Mouse (Mus musculus) adrenal gland, adult 2 months (tissue): ENCODE data around the gene Umad1. TPM values are rescaled to one million over a fixed set of nuclear protein-coding genes. Genes with fewer than 3 reads are reported as not detected.

Source experiments
- DNase-seq: peaks from one replicate; pipeline ENCODE4 v3.0.0; 2021
- polyA plus RNA-seq: library from polyadenylated mRNA; depleted of rRNA; stranded (reverse); fragments of >200 nt; gene quantifications from 2 replicates; pipeline ENCODE4 v1.2.3, GENCODE M21; 2012
- total RNA-seq, 2 experiments: library from RNA; stranded (reverse); gene quantifications; 2 replicates each; pipeline ENCODE4 v1.2.3; 2021

The Umad1 gene
- total and polyA plus RNA-seq, 3 experiments, result 7.4 to 18.4 (median 17.2) TPM

GRCm38 (mm10) chr6:8474316-8474715 lies 215.2 kb downstream of the Umad1 start:
- no peak for DNase-seq

- no peak for DNase-seq
Observed at GRCm38 (mm10) chr6:8474820-8475219, 215.7 kb downstream of the Umad1 start.

GRCm38 (mm10) chr6:8479176-8479575 lies 220.1 kb downstream of the Umad1 start:
- no peak for DNase-seq

- DNase-seq, result no peak
Observed at GRCm38 (mm10) chr6:8484437-8485275, 225.6 kb downstream of the Umad1 start.

- no peak for DNase-seq
Observed at GRCm38 (mm10) chr6:8485414-8486175, 226.5 kb downstream of the Umad1 start.

- no peak for DNase-seq
Observed at GRCm38 (mm10) chr6:8486391-8487043, 227.4 kb downstream of the Umad1 start.

- DNase-seq, result no peak
Observed at GRCm38 (mm10) chr6:8487044-8487853, 228.2 kb downstream of the Umad1 start.

- DNase-seq, result no peak
Observed at GRCm38 (mm10) chr6:8488249-8488648, 229.2 kb downstream of the Umad1 start.

- DNase-seq, result no peak
Observed at GRCm38 (mm10) chr6:8489266-8489665, 230.2 kb downstream of the Umad1 start.

- DNase-seq, result no peak
Observed at GRCm38 (mm10) chr6:8489938-8490585, 231.0 kb downstream of the Umad1 start.

GRCm38 (mm10) chr6:8492248-8492647 lies 233.2 kb downstream of the Umad1 start:
- DNase-seq, result no peak

GRCm38 (mm10) chr6:8495109-8495826 lies 236.2 kb downstream of the Umad1 start:
- DNase-seq, result no peak

GRCm38 (mm10) chr6:8495827-8496222 lies 236.7 kb downstream of the Umad1 start:
- no peak for DNase-seq

- DNase-seq, result no peak
Observed at GRCm38 (mm10) chr6:8497234-8497867, 238.3 kb downstream of the Umad1 start.

GRCm38 (mm10) chr6:8497868-8498257 lies 238.8 kb downstream of the Umad1 start:
- no peak for DNase-seq

- DNase-seq, result no peak
Observed at GRCm38 (mm10) chr6:8498961-8499360, 239.9 kb downstream of the Umad1 start.

- DNase-seq, result no peak
Observed at GRCm38 (mm10) chr6:8503953-8504352, 244.9 kb downstream of the Umad1 start.

GRCm38 (mm10) chr6:8504521-8505228 lies 245.6 kb downstream of the Umad1 start:
- no peak for DNase-seq

- no peak for DNase-seq
Observed at GRCm38 (mm10) chr6:8506631-8507030, 247.5 kb downstream of the Umad1 start.
